Mouse (Mus musculus) WW6 (cell line): ENCODE results near the gene Clba1.

ENCODE experiments used
- DNase-seq: peaks from one replicate; pipeline ENCODE4 v3.0.0-alpha.2; 2013; ENCODE audit warnings: low read depth, low spot score

Gene Clba1

GRCm38 (mm10) chr12:112794998-112795397 lies 13.7 kb upstream of the Clba1 start:
- no peak for DNase-seq

DNA sequence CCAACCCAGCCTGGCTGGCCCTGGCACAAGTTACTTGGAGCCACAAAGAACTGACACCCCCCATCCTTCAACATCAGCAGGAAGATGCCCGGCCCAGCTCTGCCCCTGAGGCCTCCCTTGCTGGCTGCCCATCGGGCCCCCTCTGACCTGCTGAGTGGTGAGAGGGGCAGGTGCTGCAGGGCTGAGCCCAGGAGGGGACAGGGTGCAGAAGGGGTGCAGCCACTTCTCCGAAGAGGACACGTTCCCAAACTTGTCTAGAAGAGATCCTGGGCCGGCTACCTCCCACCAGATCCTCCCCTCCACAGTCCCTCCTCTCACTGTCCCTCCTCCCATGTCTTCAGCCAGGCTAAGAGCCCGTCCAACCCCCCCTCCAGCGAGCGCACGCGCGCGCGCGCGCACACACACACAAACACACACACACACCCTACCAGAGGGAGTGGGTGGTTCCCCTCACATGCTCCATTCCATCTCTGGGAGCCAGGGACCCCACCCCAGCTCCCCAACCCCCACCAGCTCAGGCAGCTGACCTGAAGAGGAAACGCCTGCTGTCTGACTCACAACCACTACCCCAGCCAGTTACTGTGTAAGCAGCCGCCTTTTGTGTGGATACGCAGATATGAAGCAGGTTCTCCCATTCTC lies 13.2 kb upstream of the Clba1 start:
- no peak for DNase-seq

DNA sequence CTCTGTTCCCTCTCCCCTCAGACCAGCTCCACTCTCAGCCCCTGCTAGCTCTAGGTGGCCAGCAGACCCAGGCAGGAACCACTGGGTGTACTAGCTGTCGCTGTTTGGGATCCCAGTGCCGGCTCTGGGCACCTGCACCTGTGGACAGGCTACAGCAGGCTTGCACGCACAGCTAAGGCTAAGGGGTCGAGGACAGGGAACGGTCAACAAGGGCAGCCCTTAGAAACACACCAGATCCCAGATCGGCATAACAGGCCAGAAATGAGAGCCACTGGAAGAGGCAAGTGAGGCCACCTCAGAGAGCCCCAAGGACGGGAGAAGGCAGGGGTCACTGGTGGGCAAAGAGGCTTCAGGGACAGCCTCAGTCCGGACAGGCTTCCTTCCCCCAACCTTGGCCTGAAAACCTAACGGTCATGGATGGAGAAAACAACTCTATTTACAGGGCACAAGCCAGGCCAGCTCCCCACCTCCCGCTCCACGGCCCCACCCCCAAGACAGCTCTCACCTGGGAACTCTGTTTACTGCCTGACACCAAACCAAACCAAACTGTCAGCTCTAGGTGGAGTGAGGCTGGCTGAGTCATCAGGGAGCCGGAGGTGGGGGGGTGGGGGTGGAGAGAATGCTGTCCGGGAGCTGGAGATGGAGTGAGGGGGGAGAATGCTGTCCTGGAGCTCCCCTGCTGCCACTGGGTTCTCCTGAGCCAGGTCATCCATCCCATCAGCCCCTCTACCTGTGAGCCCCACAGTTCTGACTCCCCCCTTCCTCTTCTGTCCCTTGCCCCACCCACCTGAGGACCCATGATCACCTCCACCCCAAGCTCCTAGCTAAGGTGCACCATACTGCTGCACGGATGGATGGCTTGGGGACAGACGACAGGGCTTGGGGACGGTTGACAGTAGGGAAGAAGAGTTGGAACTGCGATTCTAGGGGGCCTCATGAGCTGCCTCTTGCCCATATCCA lies 11.9 kb upstream of the Clba1 start:
- DNase-seq: no peak

- DNase-seq: no peak
Observed at GRCm38 (mm10) chr12:112797672-112798331, 10.9 kb upstream of the Clba1 start.

DNA sequence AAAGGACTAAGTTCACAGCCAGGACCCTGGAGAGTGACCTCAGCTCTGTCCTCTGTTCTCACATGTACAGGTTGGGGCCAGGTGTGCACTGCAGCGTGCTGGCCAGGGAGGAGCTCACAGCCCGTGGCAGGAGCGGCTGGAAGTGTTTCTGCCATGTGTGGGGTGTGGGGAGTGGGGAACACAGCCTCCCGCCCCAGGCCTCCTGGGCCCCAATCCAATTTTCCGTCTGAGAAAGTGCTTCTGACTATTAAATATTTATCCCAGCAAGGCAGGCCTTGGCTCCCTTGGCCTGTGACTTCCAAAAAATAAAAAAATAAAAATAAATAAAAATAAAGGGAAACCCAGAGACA lies 10.4 kb upstream of the Clba1 start:
- no peak for DNase-seq

DNA sequence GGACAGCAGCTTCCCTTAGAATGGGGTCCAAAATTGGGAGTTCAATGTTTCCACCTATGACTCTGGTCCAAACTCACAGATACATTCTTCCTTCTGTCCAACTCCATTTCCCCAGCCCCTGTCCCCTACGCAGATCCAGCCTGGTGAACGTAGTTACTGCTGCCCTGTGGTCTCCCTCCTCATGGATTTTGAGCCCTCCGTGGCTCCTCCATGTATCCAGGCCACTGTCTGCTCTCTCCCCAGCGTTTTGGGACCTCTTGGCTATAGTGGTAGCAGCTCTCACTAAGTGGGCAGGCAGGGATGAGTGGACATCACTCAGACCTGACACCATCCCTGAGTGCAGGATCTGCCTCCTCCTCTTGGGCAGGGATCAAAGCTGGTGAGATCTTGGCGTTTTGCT lies 10.0 kb upstream of the Clba1 start:
- DNase-seq: no peak

DNA sequence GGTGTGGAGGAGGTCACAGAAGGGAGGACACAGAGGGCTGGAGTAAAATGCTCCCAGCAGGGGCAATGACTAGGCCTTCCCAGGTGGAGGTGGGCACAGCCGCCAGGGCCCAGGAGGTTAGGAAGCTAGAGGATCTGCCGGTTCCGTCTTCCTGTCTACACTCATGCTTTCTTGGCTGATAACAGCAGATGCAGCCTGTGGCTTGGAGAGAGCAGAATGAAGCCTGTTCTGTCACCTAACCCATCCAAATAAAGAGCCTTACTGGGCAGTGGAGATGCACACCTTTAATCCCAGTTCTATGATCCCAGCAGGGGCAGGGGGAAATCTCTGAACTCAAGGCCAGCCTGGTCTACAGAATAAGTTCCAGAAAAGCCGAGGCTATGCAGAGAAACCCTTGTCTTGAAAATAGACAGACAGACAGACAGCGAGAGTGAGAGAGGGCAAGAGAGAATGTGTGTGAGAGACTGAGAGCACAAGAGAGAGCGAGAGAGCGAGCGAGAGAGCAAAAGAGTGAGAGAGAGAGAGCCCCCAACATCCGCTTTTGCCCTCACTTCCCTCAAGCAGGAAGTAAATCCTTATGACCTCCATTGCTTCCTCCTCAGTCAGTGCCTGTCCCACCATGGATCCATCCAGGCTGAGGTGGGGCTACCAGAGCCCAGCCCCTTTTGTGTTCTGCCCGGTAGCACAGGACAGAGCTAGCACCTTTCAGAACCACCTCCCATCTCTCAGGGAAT lies 9.3 kb upstream of the Clba1 start:
- no peak for DNase-seq

GRCm38 (mm10) chr12:112800476-112800875 lies 8.3 kb upstream of the Clba1 start:
- DNase-seq: no peak

- no peak for DNase-seq
Observed at GRCm38 (mm10) chr12:112801864-112802846, 6.6 kb upstream of the Clba1 start, which contains the start of gene Ahnak2. TSS of gene Ahnak2 (minus strand) at chr12:112802657.

GRCm38 (mm10) chr12:112802917-112803316 lies 5.8 kb upstream of the Clba1 start:
- no peak for DNase-seq

GRCm38 (mm10) chr12:112804046-112804445 lies 4.7 kb upstream of the Clba1 start:
- DNase-seq: no peak

DNA sequence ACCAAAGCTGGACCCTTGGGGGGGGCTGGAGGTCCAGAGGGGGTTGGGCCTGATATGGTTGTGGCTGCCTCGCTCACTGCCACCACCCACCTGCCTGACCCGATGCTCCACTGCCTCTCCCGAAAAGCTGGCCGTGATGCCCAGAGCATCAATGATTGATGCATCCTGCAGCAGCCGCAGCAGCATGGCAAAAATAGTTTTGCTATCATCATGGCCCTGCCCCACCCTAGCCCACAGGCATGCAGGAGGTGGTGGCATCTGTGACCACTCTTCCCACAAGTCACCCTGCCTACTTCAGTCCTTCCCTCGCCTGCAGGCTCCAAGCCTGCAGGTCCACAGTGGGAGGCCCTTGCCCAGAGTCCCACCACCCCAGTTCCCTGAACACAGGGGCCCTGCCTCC lies 2.7 kb upstream of the Clba1 start:
- DNase-seq: no peak

GRCm38 (mm10) chr12:112807796-112808195 lies 941 bp upstream of the Clba1 start:
- DNase-seq: no peak

- no peak for DNase-seq
Observed at GRCm38 (mm10) chr12:112808212-112808586, 538 bp upstream of the Clba1 start.

- no peak for DNase-seq
Observed at GRCm38 (mm10) chr12:112809641-112810040, 904 bp downstream of the Clba1 start.

GRCm38 (mm10) chr12:112810092-112810885 lies 1.6 kb downstream of the Clba1 start:
- no peak for DNase-seq

DNA sequence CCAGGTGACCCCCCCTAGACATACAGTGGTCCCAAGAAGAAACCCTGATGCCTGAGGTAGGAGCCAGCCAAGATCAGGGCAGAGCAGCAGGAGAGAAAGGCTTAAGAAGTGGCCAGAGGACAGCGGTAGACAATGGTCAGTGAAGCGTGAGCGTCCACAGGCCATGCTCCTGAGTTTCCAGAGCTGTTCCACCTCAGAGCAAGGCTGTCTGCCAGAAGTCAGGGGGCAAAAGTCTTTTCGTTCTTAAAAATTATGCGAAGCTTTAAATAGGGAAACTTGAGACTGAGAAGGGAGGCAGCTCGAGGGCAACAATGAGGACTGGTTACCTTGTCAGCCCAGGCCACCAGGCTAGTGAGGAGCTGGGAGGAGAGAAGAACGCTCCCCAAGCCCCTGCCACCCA lies 4.6 kb downstream of the Clba1 start:
- DNase-seq: no peak

GRCm38 (mm10) chr12:112814682-112815470 lies 6.1 kb downstream of the Clba1 start:
- DNase-seq: no peak

GRCm38 (mm10) chr12:112816294-112816693 lies 7.6 kb downstream of the Clba1 start:
- no peak for DNase-seq
